Mouse (Mus musculus): ENCODE results near the gene 1700037H04Rik. TPM values are rescaled to one million over a fixed set of nuclear protein-coding genes. Genes with fewer than 3 reads are reported as not detected.
A peak's percentile ranks its signal among the peaks of the same experiment; 100 is the strongest.

The 1700037H04Rik gene
- 67.6 and 76.4 TPM in 2 replicates for polyA plus RNA-seq (2012; rRNA removed)

- peak within 1 kb of the TSS; percentile 70 for H3K4me3 ChIP-seq (replicated peaks; ENCODE audit: extremely low read depth, low read depth, low read length)
- peaks cover 2% of the 10 kb centered on the region; the same call in 1 of the 2 replicates for H3K4me1 ChIP-seq (ENCODE audit: control insufficient read depth, insufficient read depth, low read length)
- DNase-seq, result peak; percentile 92
- TF ChIP-seq CTCF (IDR thresholded peaks at IDR 0.05; ENCODE audit: insufficient read depth, low read length) (no peak), POLR2A (IDR thresholded peaks at IDR 0.05; ENCODE audit: borderline replicate concordance, extremely low read depth, low read depth, low read length) (peak; percentile 98)
- under 1% methylated on average over 54 of the region's 54 CpGs for WGBS
Measured at GRCm38 (mm10) chr2:131159938-131160581, at the start of gene 1700037H04Rik. Gene 1700037H04Rik, minus strand, starts transcription at chr2:131160081.

- WGBS, result 62% methylated on average over 4 of the region's 4 CpGs
- DNase-seq, result no peak
- Histone ChIP-seq H3K4me1 (ENCODE audit: control insufficient read depth, insufficient read depth, low read length) (peaks cover 21% of the 10 kb centered on the region), H3K4me3 (replicated peaks; ENCODE audit: extremely low read depth, low read depth, low read length) (no peak overlapping the region)
- TF ChIP-seq CTCF (IDR thresholded peaks at IDR 0.05; ENCODE audit: insufficient read depth, low read length), result no peak
- no peak for TF ChIP-seq POLR2A (IDR thresholded peaks at IDR 0.05; ENCODE audit: borderline replicate concordance, extremely low read depth, low read depth, low read length)
Measured at GRCm38 (mm10) chr2:131209125-131209795, 49.4 kb upstream of the 1700037H04Rik start.

GRCm38 (mm10) chr2:131208356-131208755 is 48.5 kb upstream of the 1700037H04Rik start:
- H3K4me1 ChIP-seq (ENCODE audit: control insufficient read depth, insufficient read depth, low read length), result peaks cover 24% of the 10 kb centered on the region
- H3K4me3 ChIP-seq (replicated peaks; ENCODE audit: extremely low read depth, low read depth, low read length), result no peak overlapping the region
- no peak for DNase-seq
- 45% methylated on average over 2 of the region's 2 CpGs for WGBS
- TF ChIP-seq CTCF (IDR thresholded peaks at IDR 0.05; ENCODE audit: insufficient read depth, low read length), result no peak
- no peak for TF ChIP-seq POLR2A (IDR thresholded peaks at IDR 0.05; ENCODE audit: borderline replicate concordance, extremely low read depth, low read depth, low read length)

GRCm38 (mm10) chr2:131206778-131207177 is 46.9 kb upstream of the 1700037H04Rik start, which contains the start of gene Ap5s1:
Gene Ap5s1, plus strand, starts transcription at chr2:131207078.
- peaks cover 23% of the 10 kb centered on the region for H3K4me1 ChIP-seq (ENCODE audit: control insufficient read depth, insufficient read depth, low read length)
- DNase-seq, result no peak
- 80% methylated on average over 4 of the region's 4 CpGs for WGBS
- H3K4me3 ChIP-seq (replicated peaks; ENCODE audit: extremely low read depth, low read depth, low read length), result no peak within 1 kb of the TSS
- TF ChIP-seq CTCF (IDR thresholded peaks at IDR 0.05; ENCODE audit: insufficient read depth, low read length), result no peak
- TF ChIP-seq POLR2A (IDR thresholded peaks at IDR 0.05; ENCODE audit: borderline replicate concordance, extremely low read depth, low read depth, low read length), result no peak

DNA sequence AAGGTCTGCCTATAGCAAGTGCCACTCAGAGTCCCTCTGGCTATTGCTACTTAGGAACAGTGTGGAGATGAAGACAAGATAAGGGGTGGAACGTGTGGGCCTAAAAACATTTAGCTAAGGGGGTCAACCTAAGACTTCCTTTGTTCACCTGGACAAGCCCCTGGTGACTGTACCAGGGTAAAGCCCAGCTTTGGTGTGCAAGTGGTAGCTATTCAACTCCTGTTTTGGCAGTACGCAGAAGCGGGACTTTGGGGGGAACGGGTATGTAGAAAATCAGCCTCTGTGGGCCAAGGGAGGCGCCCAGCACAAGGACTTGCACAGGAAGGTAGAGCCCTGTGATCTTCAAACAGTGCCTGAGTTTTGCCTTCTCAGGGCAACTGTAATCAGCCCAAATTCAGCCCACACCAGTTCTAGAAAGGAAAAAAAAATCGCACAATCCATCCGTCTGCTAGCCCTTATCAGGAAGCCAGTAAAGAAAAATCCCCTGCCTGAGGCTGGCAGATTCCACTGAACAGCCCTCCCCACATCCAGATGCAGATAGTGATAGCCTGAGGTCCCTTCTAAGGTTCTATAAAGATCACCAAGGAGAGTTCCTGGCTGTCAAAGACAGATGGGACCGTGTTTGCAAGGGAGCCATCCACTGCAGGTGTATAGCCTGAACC is 45.8 kb upstream of the 1700037H04Rik start:
- no peak for DNase-seq
- Histone ChIP-seq H3K4me3 (replicated peaks; ENCODE audit: extremely low read depth, low read depth, low read length) (no peak overlapping the region), H3K4me1 (ENCODE audit: control insufficient read depth, insufficient read depth, low read length) (peaks cover 17% of the 10 kb centered on the region)
- TF ChIP-seq CTCF (IDR thresholded peaks at IDR 0.05; ENCODE audit: insufficient read depth, low read length) (no peak), POLR2A (IDR thresholded peaks at IDR 0.05; ENCODE audit: borderline replicate concordance, extremely low read depth, low read depth, low read length) (no peak)
- WGBS, result 72% methylated on average over 8 of the region's 8 CpGs

DNA sequence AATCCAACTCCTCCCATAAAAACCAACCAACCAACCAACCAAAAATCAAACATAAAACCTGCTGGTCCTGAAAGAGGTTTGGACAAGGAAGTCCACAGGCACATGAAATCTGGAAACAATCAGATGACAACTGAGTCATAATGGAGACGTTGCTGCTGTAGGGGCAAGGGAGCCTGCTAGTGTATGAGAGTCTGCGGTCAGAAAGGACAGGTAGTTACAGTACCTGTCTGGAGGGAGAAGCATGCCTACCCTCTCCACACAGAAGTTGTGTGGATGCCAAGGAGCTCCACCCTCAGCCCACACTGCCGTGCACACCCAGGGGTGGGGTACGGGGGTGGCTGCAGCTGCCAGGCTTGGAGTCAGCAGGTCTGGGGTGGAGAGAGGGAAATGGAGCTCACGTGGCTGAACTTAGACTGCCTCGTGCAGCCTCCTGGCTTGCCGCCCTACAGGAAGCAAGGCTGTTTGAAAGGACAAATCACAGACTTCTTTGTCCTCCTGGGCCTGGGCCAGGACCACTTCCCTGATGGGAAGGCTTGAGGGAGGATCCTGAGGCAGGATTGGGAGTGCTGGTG is 44.6 kb upstream of the 1700037H04Rik start:
- 4% methylated on average over 7 of the region's 7 CpGs for WGBS
- TF ChIP-seq CTCF (IDR thresholded peaks at IDR 0.05; ENCODE audit: insufficient read depth, low read length) (no peak), POLR2A (IDR thresholded peaks at IDR 0.05; ENCODE audit: borderline replicate concordance, extremely low read depth, low read depth, low read length) (peak; percentile 47; the same call in 1 of the 2 replicates)
- peak; percentile 98 for DNase-seq
- peak overlapping the region; percentile 47 for H3K4me3 ChIP-seq (replicated peaks; ENCODE audit: extremely low read depth, low read depth, low read length)
- peaks cover 17% of the 10 kb centered on the region for H3K4me1 ChIP-seq (ENCODE audit: control insufficient read depth, insufficient read depth, low read length)

DNA sequence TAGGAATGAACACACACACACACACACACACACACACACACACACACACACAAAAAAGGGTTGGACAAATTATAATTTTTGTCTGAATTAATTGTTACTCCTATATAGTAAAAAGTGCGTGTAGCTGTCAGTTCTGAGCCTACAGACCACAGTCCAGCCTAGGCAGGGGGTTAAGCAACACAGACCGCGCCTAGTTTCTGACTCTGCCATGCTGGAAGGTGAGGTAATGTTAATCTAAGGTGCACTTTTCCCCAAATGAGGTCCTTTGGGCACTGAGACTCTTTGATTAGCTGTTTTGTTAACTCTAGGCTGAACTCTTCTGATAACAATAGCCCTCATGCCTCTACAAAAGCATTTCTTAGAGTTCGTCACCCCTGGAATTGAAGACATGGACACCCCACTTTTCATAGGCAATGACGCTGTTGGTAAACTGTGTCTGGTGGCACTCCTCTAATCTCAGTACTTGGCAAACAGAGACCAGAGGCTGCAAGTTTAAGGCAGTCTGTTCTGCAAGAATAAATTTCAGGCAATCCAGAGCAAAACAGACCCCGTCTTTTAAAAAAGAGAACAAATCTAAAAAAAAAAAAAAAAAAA is 44.0 kb upstream of the 1700037H04Rik start:
- peaks cover 13% of the 10 kb centered on the region for H3K4me1 ChIP-seq (ENCODE audit: control insufficient read depth, insufficient read depth, low read length)
- H3K4me3 ChIP-seq (replicated peaks; ENCODE audit: extremely low read depth, low read depth, low read length), result no peak overlapping the region
- TF ChIP-seq CTCF (IDR thresholded peaks at IDR 0.05; ENCODE audit: insufficient read depth, low read length) (no peak), POLR2A (IDR thresholded peaks at IDR 0.05; ENCODE audit: borderline replicate concordance, extremely low read depth, low read depth, low read length) (no peak)
- no peak for DNase-seq
- 54% methylated on average over 6 of the region's 6 CpGs for WGBS

GRCm38 (mm10) chr2:131201262-131201661 is 41.4 kb upstream of the 1700037H04Rik start:
- 81% methylated on average over 3 of the region's 3 CpGs for WGBS

GRCm38 (mm10) chr2:131200710-131201109 is 40.8 kb upstream of the 1700037H04Rik start:
- 80% methylated on average over 2 of the region's 2 CpGs for WGBS
- H3K4me1 ChIP-seq (ENCODE audit: control insufficient read depth, insufficient read depth, low read length), result peaks cover 15% of the 10 kb centered on the region
- TF ChIP-seq CTCF (IDR thresholded peaks at IDR 0.05; ENCODE audit: insufficient read depth, low read length) (no peak), POLR2A (IDR thresholded peaks at IDR 0.05; ENCODE audit: borderline replicate concordance, extremely low read depth, low read depth, low read length) (no peak)
- H3K4me3 ChIP-seq (replicated peaks; ENCODE audit: extremely low read depth, low read depth, low read length), result no peak overlapping the region
- no peak for DNase-seq

More at GRCm38 (mm10) chr2:131201262-131201661, 41.4 kb upstream of the 1700037H04Rik start:
- no peak for DNase-seq
- H3K4me1 ChIP-seq (ENCODE audit: control insufficient read depth, insufficient read depth, low read length), result peaks cover 15% of the 10 kb centered on the region
- no peak overlapping the region for H3K4me3 ChIP-seq (replicated peaks; ENCODE audit: extremely low read depth, low read depth, low read length)
- TF ChIP-seq POLR2A (IDR thresholded peaks at IDR 0.05; ENCODE audit: borderline replicate concordance, extremely low read depth, low read depth, low read length) (no peak), CTCF (IDR thresholded peaks at IDR 0.05; ENCODE audit: insufficient read depth, low read length) (no peak)

Data from lung, adult 2 months (tissue).